Mouse (Mus musculus) stomach, embryonic 15.5 days (tissue): ENCODE data around the gene Adamtsl4. TPM values are rescaled to one million over a fixed set of nuclear protein-coding genes. Genes with fewer than 3 reads are reported as not detected.
"Not testable (repeated sequence)": the region's sequence is repeated elsewhere in the genome, so short reads cannot be mapped to it uniquely, and the experiment has no call there.

Experiments used
- ATAC-seq: fragments of 200-750 bp; cut with Nextera tagmentation; 2 replicates; pipeline ENCODE4 v1.8.0; 2017; ENCODE audit warnings: low read depth, moderate number of reproducible peaks, moderate TSS enrichment; ENCODE audit not compliant: insufficient read depth, low FRiP score
- H3K27ac ChIP-seq: fragments of 300-500 bp; sonication (generic); 2 replicates; pipeline ENCODE4 v1.5.1; 2015; ENCODE audit warnings: mild to moderate bottlenecking, inconsistent platforms
- H3K27me3 ChIP-seq: fragments of 300-500 bp; sonication (generic); replicated peaks from 2 replicates; pipeline ENCODE4 v1.6.1; 2015; ENCODE audit warnings: inconsistent platforms
- H3K36me3 ChIP-seq: fragments of 300-500 bp; sonication (generic); 2 replicates; pipeline ENCODE4 v1.6.1; 2015; ENCODE audit warnings: inconsistent platforms
- H3K4me1 ChIP-seq: fragments of 300-500 bp; sonication (generic); 2 replicates; pipeline ENCODE4 v1.6.1; 2015; ENCODE audit warnings: inconsistent platforms
- H3K4me2 ChIP-seq: fragments of 300-500 bp; sonication (generic); 2 replicates; pipeline ENCODE4 v1.6.1; 2015; ENCODE audit warnings: mild to moderate bottlenecking, inconsistent platforms
- H3K4me3 ChIP-seq: fragments of 300-500 bp; sonication (generic); replicated peaks from 2 replicates; pipeline ENCODE4 v1.5.1; 2015; ENCODE audit warnings: inconsistent platforms
- H3K9ac ChIP-seq: fragments of 300-500 bp; sonication (generic); 2 replicates; pipeline ENCODE4 v1.6.1; 2015; ENCODE audit warnings: inconsistent platforms
- H3K9me3 ChIP-seq: fragments of 300-500 bp; sonication (generic); 2 replicates; pipeline ENCODE4 v1.6.1; 2016; ENCODE audit warnings: inconsistent platforms
- WGBS: fragments of 180-500 bp; shearing (Covaris S2); methylation state at CpG from one replicate; pipeline ENCODE4 v1.1.7; 2015; 5-methylcytosine and 5-hydroxymethylcytosine counted together
- polyA plus RNA-seq: library from polyadenylated mRNA; unstranded; fragments of >200 nt; fragmentation: Nextera tagmentation; extraction: Ambion mirVana; gene quantifications from 2 replicates; pipeline ENCODE4 v1.2.1, GENCODE M21; 2015

The Adamtsl4 gene
- polyA plus RNA-seq, 1 experiment from 2014 or later, result 7.3 TPM

- Histone ChIP-seq H3K4me1 (peaks cover 58% of the 10 kb centered on the region), H3K4me3 (peak overlapping the region; percentile 14; the same call in 1 of the 2 replicates), H3K36me3 (no peaks in the 10 kb centered on the region), H3K27ac (peak overlapping the region; percentile 98), H3K9ac (0 out of 2 replicates have a peak overlapping the region, but pooled peaks have one; percentile 5), H3K4me2 (peak overlapping the region; percentile 46), H3K27me3 (no peaks in the 10 kb centered on the region), H3K9me3 (no peaks in the 10 kb centered on the region)
- peak; percentile 21 for ATAC-seq
- WGBS, result 12% methylated on average over 11 of the region's 11 CpGs
These were observed 14.0 kb downstream of the Adamtsl4 start for GRCm38 (mm10) chr3:95673707-95674211.

- Histone ChIP-seq H3K4me3 (no peak overlapping the region), H3K27ac (peak overlapping the region; percentile 98), H3K4me2 (peak overlapping the region; percentile 46), H3K27me3 (no peaks in the 10 kb centered on the region), H3K4me1 (peaks cover 63% of the 10 kb centered on the region), H3K9ac (0 out of 2 replicates have a peak overlapping the region, but pooled peaks have one; percentile 5), H3K9me3 (no peaks in the 10 kb centered on the region), H3K36me3 (no peaks in the 10 kb centered on the region)
- WGBS, result 30% methylated on average over 10 of the region's 10 CpGs
- no peak for ATAC-seq
These were observed 14.6 kb downstream of the Adamtsl4 start for GRCm38 (mm10) chr3:95672861-95673706.

- Histone ChIP-seq H3K4me2 (no peak overlapping the region), H3K27ac (peak overlapping the region; percentile 98), H3K9ac (no peak overlapping the region), H3K27me3 (no peaks in the 10 kb centered on the region), H3K9me3 (no peaks in the 10 kb centered on the region), H3K4me3 (no peak overlapping the region), H3K4me1 (peaks cover 69% of the 10 kb centered on the region), H3K36me3 (no peaks in the 10 kb centered on the region)
- ATAC-seq, result no peak
- 24% methylated on average over 3 of the region's 3 CpGs for WGBS
These were observed 15.3 kb downstream of the Adamtsl4 start for GRCm38 (mm10) chr3:95672461-95672860.

GRCm38 (mm10) chr3:95671201-95671600, 16.5 kb downstream of the Adamtsl4 start:
- H3K27ac ChIP-seq, result peak overlapping the region; percentile 98; the same call in 1 of the 2 replicates
- no peaks in the 10 kb centered on the region for H3K9me3 ChIP-seq
- no peak overlapping the region for H3K4me3 ChIP-seq
- no peaks in the 10 kb centered on the region for H3K27me3 ChIP-seq
- 75% methylated on average over 5 of the region's 5 CpGs for WGBS
- H3K9ac ChIP-seq, result no peak overlapping the region
- H3K36me3 ChIP-seq, result no peaks in the 10 kb centered on the region
- no peak for ATAC-seq
- peaks cover 73% of the 10 kb centered on the region for H3K4me1 ChIP-seq
- H3K4me2 ChIP-seq, result no peak overlapping the region

- H3K36me3 ChIP-seq, H3K4me2 ChIP-seq, H3K4me3 ChIP-seq, H3K9me3 ChIP-seq, H3K27ac ChIP-seq, ATAC-seq, H3K27me3 ChIP-seq, H3K9ac ChIP-seq: not testable (repeated sequence)
- 94% methylated on average over 3 of the region's 3 CpGs for WGBS
- H3K4me1 ChIP-seq, result peaks cover 66% of the 10 kb centered on the region
These were observed 17.3 kb downstream of the Adamtsl4 start for GRCm38 (mm10) chr3:95670419-95670818.

GRCm38 (mm10) chr3:95669309-95669665, 18.4 kb downstream of the Adamtsl4 start:
- Histone ChIP-seq H3K27ac (no peak overlapping the region), H3K4me1 (peaks cover 62% of the 10 kb centered on the region), H3K4me3 (no peak overlapping the region), H3K9ac (no peak overlapping the region), H3K36me3 (0 out of 2 replicates have a peak, but pooled peaks cover 3% of the 10 kb centered on the region), H3K9me3 (no peaks in the 10 kb centered on the region), H3K27me3 (no peaks in the 10 kb centered on the region), H3K4me2 (no peak overlapping the region)
- ATAC-seq, result no peak
- 85% methylated on average over 3 of the region's 3 CpGs for WGBS

- no peaks in the 10 kb centered on the region for H3K9me3 ChIP-seq
- no peak for ATAC-seq
- H3K4me2 ChIP-seq, result peak overlapping the region; percentile 29; the same call in 1 of the 2 replicates
- H3K27me3 ChIP-seq, result no peaks in the 10 kb centered on the region
- H3K27ac ChIP-seq, result peak overlapping the region; percentile 89
- H3K4me3 ChIP-seq, result no peak overlapping the region
- no peak overlapping the region for H3K9ac ChIP-seq
- H3K36me3 ChIP-seq, result 0 out of 2 replicates have a peak, but pooled peaks cover 6% of the 10 kb centered on the region
- peaks cover 62% of the 10 kb centered on the region for H3K4me1 ChIP-seq
- 52% methylated on average over 7 of the region's 7 CpGs for WGBS
These were observed 19.0 kb downstream of the Adamtsl4 start for GRCm38 (mm10) chr3:95668589-95669308.

GRCm38 (mm10) chr3:95668026-95668425, 19.7 kb downstream of the Adamtsl4 start:
- Histone ChIP-seq H3K4me1 (peaks cover 58% of the 10 kb centered on the region), H3K9ac (peak overlapping the region; percentile 16; the same call in 1 of the 2 replicates), H3K4me3 (no peak overlapping the region), H3K27me3 (no peaks in the 10 kb centered on the region), H3K4me2 (peak overlapping the region; percentile 29), H3K27ac (peak overlapping the region; percentile 89), H3K36me3 (0 out of 2 replicates have a peak, but pooled peaks cover 8% of the 10 kb centered on the region), H3K9me3 (no peaks in the 10 kb centered on the region)
- WGBS, result 11% methylated on average over 7 of the region's 7 CpGs
- peak; percentile 73 for ATAC-seq

- Histone ChIP-seq H3K9me3 (no peaks in the 10 kb centered on the region), H3K36me3 (0 out of 2 replicates have a peak, but pooled peaks cover 10% of the 10 kb centered on the region), H3K27ac (peak overlapping the region; percentile 89), H3K4me2 (peak overlapping the region; percentile 29), H3K4me3 (no peak overlapping the region), H3K9ac (peak overlapping the region; percentile 16; the same call in 1 of the 2 replicates), H3K4me1 (peaks cover 58% of the 10 kb centered on the region), H3K27me3 (no peaks in the 10 kb centered on the region)
- 21% methylated on average over 4 of the region's 4 CpGs for WGBS
- peak; percentile 6; the same call in 1 of the 2 replicates for ATAC-seq
These were observed 20.2 kb downstream of the Adamtsl4 start for GRCm38 (mm10) chr3:95667521-95667920.

GRCm38 (mm10) chr3:95666124-95666844, 21.4 kb downstream of the Adamtsl4 start:
- Histone ChIP-seq H3K4me2 (no peak overlapping the region), H3K4me1 (peaks cover 46% of the 10 kb centered on the region), H3K9me3 (no peaks in the 10 kb centered on the region), H3K36me3 (0 out of 2 replicates have a peak, but pooled peaks cover 10% of the 10 kb centered on the region), H3K4me3 (no peak overlapping the region), H3K27ac (peak overlapping the region; percentile 89), H3K9ac (no peak overlapping the region), H3K27me3 (no peaks in the 10 kb centered on the region)
- 18% methylated on average over 6 of the region's 6 CpGs for WGBS
- peak; percentile 67 for ATAC-seq

GRCm38 (mm10) chr3:95664940-95665352, 22.8 kb downstream of the Adamtsl4 start:
- no peak for ATAC-seq
- 85% methylated on average over 4 of the region's 4 CpGs for WGBS
- H3K4me1 ChIP-seq, result peaks cover 55% of the 10 kb centered on the region

More at GRCm38 (mm10) chr3:95664940-95665352, 22.8 kb downstream of the Adamtsl4 start:
- Histone ChIP-seq H3K4me2 (no peak overlapping the region), H3K27ac (peak overlapping the region; percentile 33; the same call in 1 of the 2 replicates), H3K4me3 (no peak overlapping the region), H3K9ac (no peak overlapping the region), H3K27me3 (no peaks in the 10 kb centered on the region), H3K36me3 (peaks cover 16% of the 10 kb centered on the region; the same call in 1 of the 2 replicates), H3K9me3 (no peaks in the 10 kb centered on the region)
